Mouse (Mus musculus): ENCODE measurements around the gene Fnip2.

DNA sequence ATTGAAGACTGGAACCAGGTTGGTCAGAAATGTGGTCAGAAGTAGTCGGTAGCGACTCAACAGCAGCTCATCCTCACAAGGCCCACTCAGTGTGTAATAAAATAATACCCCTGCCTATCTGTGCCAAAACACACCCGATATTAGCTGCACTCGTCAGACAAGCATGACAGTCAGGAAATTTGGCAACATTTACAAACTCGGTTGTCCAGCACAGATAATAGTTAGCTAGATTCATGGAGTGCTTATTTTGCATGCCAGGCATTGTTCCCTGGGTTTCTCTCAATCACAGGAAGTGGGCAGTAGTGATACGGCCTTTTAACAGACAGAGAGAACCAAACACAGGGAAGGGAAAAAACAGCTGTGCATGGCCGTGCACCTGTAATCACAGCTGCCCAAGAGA lies 30.6 kb downstream of the Fnip2 start:
- TF ChIP-seq CTCF (IDR thresholded peaks at IDR 0.05; ENCODE audit: insufficient read depth, low read length) (no peak), POLR2A (IDR thresholded peaks at IDR 0.05; ENCODE audit: borderline replicate concordance, extremely low read depth, low read depth, low read length) (no peak)
